Mouse (Mus musculus): Measurements from ENCODE around the gene Ulk1.
"Not testable (repeated sequence)": the region's sequence is repeated elsewhere in the genome, so short reads cannot be mapped to it uniquely, and the experiment has no call there.

Gene Ulk1

DNA sequence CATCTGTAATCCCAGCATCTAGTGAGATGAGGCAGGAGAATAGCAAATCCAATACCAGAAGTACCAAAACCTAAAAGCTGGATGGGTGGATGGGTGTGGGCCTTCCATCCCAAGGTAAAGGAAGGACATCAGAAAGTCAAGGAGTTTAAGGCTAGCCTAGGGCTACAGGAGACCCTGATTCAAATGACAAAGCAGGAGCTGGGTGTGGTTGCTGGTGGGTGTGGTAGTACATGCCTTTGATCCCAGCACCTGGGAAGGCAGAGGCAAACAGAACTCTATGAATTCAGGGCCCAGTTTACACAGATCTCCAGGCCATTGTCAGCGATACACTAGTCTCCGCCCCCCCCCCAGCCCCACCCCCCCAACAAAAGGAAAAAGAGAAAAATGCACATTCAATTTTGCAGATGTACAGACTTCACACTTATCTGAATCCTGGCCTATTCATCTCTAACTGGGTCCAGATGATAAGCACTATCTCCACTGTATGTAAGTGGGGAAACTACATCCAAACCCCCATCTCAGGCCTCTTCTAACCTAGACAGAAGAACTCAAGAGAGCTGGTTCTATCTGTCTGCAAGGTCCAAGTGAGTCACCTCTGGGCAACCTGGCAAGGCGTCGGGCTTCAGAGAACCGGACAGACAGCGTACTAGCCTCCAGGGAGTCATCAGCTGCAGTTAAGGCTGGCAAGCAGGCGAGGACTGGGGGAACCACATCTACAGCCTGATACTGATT, 5.7 kb downstream of the Ulk1 start:
- peak; percentile 97 for DNase-seq (ENCODE audit: low read depth, low spot score)

DNA sequence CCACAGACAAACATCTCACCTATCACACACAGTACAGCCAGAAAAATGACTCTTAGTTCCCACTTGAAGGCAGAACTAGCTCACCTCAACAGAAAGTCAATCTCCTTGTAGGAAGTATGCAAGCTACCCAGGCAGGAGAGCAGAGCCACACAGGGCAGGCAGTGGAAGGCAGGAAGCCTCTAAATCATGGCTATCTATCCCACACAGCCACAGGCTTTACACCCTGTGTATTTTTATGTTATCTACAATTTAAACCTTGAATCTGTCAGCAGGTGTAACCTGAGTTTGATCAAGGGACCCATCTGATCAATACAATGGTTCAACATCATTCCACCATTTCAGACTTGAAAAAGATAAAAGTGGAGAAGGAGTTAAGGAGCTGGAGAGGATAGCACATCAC, 7.1 kb downstream of the Ulk1 start:
- DNase-seq (ENCODE audit: low read depth, low spot score) = no peak

DNA sequence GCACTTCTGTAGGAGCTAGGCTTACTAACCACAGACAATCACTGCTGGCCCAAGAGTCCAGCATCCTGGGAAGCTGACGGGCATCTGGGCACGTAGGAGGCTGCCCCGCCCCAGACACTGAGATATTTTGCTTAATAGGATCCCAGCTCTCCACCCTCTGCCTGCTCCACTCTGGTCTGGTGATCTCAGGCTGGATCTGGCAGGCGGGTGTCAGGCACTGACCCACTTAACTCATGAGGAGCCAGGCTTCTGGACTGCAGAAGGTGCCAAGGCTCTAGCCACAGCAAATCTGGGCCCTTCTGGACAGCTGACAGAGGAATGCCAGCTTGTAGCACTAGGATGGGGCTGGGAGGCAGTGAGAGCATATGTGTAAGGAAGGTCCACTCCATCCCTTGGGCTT, 7.7 kb downstream of the Ulk1 start:
- no peak for DNase-seq (ENCODE audit: low read depth, low spot score)

DNA sequence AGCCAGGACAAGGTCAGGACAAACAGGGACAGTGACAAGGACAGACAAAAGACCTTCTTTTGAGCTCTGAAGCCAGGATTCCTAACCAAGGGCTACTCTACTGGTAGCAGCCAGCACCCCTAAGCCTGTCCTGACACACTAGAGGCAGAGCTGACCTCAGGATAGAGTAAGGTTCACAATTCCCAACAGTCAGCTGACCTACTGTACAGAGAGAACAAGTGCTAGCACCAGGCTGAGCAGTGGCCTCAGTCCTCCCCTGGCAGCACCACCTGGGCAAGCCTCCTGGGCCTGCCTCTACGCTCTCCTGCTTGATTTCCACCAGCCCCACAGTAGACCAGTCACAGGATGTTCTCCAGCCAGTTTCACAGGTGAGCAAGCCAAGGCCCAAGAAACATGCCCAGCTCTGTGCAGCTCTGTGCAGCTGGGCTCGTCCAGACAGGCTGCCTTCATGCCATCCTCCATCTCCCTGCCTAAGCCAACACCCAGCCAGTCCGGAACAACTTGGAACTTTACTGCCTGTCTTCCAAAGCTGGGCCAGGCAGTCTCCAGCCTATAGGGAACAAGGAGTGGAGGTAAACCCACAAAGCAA, 8.8 kb downstream of the Ulk1 start:
- DNase-seq (ENCODE audit: low read depth, low spot score) = no peak

DNA sequence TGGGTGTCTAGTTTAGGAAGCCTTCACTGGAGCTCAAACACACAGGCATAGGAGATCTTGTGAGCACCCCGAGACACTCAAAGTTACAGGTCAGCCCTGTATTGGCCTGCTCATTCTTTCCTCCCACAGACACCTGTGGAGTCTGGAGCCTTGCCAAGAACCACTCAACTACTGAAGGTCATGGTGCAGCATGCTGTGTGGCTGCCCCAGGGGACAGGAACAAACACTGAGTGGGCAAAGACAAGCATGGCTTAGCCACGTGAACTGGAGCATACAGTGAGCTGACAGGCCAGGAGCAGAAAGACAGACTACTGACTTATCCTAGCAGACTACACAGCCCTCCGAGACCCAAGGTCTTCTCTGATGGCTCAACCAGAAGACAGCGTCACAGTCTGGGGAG, 12.2 kb downstream of the Ulk1 start:
- DNase-seq (ENCODE audit: low read depth, low spot score) = peak; percentile 72

DNA sequence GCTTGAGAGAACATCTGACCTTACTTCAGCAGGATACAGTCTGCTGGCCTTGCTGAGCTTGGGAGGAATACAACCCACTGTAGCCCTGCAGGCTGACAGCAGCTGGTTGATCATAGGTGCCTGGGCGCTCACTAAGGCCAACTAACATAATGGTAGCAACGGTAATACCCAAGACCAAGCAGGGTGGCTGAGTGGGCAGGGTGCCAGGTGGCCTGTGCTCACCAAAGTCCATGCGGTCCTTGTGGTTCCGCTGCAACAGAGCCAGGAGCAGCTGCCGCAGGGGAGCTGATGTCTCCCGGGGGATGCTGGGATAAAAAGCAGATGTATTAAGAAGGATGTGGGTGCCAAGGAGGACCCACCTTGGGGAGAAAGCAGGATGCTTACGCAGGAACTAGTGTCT, 15.5 kb downstream of the Ulk1 start:
- no peak for DNase-seq (ENCODE audit: low read depth, low spot score)

DNA sequence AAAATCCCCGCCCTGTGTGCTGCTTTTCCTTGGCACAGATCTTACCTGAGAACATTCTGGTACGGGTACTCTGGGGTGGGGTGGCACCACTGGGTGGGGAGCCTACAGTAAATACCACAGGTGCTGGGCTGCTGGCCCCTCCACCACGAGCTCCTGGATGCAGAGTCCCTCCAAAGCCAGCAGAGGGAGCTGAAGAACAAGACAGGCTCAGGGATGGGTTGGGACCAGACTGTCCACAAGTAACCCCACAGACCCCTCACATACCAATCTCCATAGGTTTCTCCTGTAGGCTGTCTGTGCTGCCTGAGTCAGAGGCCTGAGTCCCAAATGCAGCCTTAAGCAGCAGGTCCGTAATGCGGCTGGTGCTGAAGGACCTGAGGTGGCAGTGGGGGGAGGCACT, 21.2 kb downstream of the Ulk1 start:
- peak; percentile 81 for DNase-seq (ENCODE audit: low read depth, low spot score)

DNA sequence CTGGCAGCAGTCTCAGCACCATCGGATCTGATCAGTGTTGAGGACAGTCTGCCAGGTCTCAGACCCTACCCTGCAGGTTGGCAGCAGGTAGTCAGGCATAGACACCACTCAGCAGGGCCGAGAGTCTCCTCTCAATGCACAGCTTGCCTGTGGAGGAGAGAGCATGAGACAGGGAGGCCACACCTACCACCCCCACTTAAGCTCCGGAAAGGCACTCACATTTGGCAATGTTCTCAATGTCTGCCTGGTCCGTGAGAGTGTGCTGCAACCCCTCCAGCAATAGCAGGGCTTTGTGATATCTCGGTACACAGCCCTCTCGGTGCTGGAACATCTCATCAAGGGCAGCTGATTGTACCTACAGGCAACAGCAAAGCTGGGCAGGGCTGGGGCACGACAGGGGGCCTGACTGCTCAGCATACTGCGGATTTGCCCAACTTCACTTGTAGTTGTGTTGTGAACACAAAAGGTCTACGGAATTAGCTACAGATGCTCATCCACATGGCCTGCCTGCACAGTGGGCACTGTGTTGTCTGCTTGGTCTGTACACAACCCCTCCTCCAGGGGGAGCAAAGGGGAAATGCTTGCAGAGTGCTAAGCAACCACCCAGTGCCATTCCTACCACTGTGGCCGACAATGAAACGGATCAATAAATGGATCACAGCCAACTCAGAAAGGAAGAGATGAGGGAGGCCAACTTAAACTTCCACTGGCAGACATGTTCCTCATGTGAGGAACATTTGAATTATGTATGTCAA, 23.6 kb downstream of the Ulk1 start:
- DNase-seq (ENCODE audit: low read depth, low spot score) = peak; percentile 66

DNA sequence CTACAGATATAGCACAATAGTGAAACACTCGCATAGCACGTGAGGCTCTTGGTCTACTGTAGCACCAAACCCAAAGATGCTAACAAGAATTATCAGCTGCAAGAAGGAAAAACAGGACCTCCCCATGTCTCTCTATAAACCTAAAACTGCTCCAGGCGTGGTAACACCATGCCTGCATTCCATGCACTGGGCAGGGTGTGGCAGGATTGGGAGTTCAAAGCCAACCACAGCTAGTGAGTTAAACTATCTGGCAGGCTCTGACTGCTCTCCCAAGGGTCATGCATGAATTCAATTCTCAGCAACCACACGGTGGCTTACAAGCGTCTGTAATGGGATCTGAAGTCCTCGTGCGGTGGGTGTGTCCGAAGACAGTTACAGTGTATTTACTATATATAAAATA, 26.7 kb downstream of the Ulk1 start:
- peak; percentile 63 for DNase-seq (ENCODE audit: low read depth, low spot score)

DNA sequence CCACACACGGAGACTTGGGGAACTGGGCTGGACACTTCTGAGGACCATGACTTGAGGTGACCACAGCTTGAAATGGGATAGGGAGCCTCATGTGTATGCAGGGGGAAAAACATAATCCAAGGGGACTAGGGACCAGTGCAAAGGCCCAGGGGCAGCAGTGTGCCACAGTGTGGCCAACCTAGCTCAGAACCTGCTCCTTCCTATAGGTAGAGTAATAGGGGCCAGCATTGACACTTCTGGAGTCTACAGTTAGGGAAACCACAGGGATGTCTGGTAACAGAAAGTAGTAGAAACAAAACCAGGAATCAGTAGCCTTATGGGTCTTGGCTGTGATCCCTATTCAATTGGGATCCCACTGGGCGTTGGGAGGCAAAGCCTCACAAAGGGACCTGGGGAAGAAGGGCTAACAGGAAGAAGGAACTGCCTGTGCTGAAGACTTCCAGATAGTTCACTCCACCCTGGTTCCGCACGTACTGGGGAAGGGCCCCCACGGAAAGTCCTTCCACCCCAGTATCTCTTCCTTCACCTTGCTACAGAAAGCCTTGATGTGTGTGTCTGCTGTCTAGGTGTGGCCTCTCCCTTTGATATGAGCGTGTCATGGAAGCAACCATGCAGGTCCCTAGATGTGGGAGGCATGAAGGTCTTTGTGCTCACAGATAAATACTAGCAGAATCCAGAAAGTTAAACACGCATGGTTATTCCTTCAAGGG, 28.2 kb downstream of the Ulk1 start:
- no peak for DNase-seq (ENCODE audit: low read depth, low spot score)

DNA sequence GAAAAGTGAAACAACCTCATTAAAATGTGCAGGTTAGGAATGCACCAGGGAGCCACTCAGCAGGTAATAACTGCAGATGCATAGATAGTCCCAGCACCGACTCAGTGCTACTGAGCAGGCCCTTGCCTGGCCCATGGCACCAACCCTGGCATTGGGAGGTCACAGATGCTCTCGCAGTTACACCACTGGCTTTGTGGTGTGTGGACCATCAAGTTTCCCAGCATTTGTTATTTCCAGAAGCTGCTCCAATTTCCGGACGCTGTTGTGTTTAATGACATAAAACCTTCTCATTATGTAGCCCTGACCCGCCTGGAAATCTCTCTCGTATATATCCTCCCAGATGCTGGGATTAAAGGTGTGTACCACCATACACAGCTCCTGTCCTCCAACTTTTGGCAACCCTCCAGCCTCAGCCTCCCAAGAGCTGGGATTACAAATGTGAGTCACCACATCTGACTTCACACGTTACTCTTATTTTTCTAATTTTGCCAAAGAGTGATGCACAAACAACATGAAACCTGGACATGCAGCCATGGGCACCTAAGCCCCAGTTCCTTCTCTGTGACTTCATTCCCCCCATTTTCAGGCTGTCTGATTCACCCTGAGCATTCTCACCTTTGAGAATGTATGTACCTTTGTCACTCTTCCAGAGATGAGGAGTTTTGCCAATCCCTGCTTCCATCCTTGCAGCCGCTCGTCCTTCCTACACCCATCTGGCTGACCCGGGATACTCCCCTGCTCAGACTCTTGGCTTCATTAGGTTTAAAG, 29.0 kb downstream of the Ulk1 start:
- DNase-seq (ENCODE audit: low read depth, low spot score) = no peak

DNA sequence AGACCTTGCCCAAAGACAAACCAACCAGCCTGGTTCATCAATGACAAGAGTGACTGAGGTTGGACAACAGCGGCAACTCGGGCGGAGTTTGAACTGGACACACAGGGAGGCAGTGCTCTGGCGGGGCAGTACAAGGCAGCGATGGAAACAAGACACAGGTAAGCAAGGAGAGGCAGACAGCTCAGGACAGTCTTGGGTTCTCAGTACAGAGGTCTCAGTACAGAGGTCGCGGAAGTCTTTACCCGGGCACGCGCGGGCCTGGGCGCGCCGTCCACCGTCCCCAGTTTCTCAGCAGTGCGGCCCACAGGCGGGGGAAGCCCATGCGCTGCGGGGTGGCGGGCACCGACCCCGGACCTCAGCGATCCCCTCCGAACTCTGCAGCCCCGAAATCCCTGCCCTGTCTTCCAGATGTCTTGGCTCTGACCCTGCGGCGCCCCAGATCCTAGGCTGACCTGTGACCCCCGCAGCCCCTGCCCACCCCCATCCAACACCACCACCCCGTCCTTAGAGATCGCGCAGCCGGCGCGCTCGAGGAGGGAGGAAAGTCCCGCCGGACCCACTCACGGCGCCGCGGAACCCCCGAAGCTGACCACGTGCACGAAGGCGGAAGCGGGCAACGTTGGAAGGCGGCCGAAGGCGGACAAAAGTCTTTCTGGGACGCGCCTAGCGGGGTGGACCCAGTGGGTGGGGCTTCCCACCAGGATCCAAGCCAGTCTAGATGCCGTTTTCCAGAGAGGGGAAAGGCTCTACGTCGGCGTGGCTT, 29.7 kb downstream of the Ulk1 start, which contains the start of gene Pus1:
TSS of gene Pus1 (minus strand) at position 662 of the 763 bp plus-strand sequence.
- peak; percentile 94 for DNase-seq (ENCODE audit: low read depth, low spot score)

DNA sequence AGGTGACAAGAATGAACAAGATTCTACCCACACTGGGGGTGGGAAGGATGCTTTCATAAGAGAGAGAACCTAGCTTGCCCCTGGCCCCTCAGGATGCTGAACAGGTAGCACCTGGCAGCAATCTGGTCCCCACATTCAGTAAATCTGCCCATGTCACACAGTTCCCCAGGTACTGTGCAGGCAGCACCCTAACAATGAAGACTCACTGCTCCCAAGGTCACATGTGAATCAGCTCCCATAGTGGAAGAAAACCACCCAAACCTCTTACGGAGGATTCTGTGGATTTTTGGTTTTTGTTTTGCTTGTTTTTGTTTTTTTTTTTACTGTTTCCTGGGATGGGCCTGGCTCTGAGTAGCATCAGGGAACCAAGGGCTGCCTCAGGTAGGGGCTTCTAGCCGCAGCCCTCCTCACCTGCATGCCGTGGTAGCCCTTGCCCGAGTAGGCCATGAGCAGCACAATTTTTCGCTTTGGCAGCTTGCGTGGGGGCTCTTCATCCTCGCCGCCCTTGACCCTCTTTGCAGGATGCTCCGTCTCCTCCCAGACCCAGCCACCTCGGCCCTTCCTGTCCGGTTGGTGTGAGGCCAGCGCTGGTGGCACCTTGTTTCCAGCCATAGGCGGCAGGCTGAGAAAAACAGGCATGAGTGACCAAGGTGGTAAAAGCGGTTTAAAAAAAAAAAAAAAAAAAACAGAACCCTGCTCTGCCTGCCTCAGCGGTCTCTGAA, 30.5 kb downstream of the Ulk1 start:
- DNase-seq (ENCODE audit: low read depth, low spot score) = no peak

DNA sequence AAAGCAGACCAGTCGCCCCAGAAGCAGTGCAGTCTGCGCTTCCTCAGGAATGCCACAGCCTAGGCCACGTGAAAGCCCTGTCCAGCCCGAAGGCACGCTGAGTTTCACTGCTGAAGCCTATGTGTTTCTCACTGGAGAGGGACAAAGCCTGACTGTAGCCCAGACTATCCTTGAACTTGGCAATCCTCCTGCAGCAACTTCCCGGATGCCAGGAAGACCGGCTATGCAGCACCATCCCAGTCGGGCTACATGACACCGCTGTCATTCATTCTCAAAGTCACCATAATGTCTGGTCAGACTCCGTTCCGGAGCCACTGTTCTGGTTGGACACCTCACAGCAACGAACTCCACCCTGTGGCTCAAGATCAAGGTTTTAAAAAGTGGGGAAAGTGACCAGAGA, 31.6 kb downstream of the Ulk1 start:
- DNase-seq (ENCODE audit: low read depth, low spot score) = no peak

DNA sequence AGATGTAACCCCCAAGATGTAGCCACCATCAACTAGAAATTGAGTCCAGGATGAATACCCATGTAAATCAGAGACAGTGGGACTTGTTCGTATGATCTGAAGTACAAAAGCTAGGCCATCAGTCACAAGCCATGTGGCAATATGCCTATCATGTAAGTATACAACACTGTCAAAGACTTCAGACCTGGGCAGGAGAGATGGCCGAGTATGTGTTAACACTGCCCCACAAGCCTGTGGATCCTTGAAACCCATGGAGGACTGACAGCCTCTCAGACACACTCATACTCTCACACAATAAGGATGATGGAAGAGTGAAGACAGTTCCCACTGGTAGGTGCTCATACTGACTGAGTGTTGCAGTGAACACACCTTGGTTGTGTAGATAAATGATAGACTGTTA, 33.8 kb downstream of the Ulk1 start:
- no peak for DNase-seq (ENCODE audit: low read depth, low spot score)

DNA sequence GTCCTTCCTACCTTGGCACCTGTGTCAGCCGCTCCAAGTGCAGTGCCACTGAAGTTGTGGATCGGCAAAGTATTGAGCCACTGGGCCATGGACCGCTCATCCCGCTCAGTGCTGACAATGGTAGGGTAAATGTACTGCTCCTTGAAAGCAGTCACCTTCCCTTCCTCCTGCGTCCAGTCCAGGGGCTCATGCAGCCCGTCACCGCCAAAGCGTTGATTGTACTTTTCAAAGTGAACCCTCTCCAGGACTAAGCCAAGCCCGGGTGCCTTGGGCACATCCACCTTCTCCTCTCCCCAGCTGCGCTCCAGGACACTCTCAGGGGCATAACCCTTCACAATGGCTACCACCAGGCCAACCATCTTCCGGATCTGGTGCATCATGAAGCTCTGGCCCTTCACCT, 35.4 kb downstream of the Ulk1 start:
- no peak for DNase-seq (ENCODE audit: low read depth, low spot score)

DNA sequence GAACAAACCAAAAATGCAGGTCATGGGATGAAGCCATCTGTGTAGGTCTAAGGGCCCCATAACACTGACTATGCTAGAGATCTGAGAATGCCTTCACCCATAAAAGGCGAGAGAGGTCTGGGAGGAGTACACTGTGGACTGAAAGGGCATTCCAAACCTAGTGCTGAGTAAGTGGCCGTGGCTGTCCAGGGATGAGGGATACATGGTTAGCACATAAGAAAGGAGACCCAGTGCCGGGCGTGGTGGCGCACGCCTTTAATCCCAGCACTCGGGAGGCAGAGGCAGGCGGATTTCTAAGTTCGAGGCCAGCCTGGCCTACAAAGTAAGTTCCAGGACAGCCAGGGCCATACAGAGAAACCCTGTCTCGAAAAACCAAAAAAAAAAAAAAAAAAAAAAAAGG, 37.0 kb downstream of the Ulk1 start:
- not testable (repeated sequence) for DNase-seq (ENCODE audit: low read depth, low spot score)

DNA sequence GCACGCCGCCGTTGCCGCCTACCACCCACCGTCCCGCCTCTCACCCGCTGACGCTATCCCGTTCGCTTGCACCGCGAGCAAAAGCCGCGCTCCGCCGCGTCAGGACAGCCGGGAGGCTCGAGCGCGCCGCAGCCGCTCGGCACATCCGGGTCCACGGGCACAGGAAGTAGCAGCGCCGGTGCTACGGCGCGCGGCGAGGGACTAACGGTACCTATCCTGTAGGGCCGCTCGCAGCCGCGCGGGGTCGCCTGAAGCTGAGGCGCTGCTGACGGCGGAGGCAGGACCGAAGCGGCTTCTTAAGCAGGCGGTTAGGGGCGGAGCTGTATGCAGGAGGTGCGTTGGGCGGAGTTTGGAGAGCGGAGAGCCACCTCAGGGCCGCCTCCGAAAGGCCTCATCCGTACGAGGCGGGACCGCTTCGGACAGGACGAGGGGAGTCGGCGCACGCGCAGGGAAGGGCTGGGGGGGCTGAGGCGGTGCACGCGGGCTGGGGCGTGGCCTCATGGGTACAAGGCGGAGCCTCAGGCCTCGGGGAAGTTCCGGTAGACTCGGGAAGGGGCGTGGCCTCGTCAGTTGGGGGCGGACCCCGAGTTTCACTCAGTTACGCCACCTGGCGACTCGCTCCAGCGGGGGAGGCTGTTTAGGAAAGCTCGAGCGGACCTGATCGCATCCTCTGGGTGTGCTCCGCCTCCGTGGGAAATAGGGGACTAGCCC, 39.3 kb downstream of the Ulk1 start, which contains the start of gene Ep400:
TSS of gene Ep400 (minus strand) at position 270 of the 711 bp plus-strand sequence.
- peak; percentile 100 for DNase-seq (ENCODE audit: low read depth, low spot score)

DNA sequence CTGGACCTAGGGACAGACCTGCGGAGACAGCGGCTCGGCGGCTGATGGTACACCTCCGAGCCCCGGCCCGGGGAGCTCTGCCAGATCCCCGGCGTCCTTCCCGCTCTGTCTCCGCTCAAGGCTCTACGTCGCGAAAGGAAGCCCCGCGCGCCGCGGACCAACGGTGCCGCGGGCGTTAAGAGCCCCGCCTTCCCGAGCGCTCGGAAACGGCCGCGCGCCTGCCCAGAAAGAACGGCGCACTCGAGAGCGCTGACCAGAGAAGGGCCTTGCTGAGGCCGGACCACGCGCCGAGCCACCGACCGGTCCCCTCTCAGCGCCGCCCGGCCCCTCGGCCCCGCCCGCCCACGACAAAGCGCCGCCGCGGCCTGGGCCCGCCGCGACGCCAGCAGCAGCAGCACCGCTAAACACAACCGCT, 39.9 kb downstream of the Ulk1 start:
- no peak for DNase-seq (ENCODE audit: low read depth, low spot score)

Measured in ZHBTc4 (cell line).